Mouse (Mus musculus) adrenal gland, adult 8-10 months (tissue): ENCODE results near the gene Nanos3. TPM values are rescaled to one million over a fixed set of nuclear protein-coding genes. Genes with fewer than 3 reads are reported as not detected.

Experiments
- DNase-seq: peaks from one replicate; pipeline ENCODE4 v3.0.0; 2022
- total RNA-seq, 4 experiments: library from RNA; stranded (reverse); gene quantifications; 2 replicates each; pipeline ENCODE4 v1.2.4; 2022

Nanos3 gene
- total RNA-seq, 4 experiments from 2014 or later: 0.75 to 2.9 (median 1.2) TPM

DNA sequence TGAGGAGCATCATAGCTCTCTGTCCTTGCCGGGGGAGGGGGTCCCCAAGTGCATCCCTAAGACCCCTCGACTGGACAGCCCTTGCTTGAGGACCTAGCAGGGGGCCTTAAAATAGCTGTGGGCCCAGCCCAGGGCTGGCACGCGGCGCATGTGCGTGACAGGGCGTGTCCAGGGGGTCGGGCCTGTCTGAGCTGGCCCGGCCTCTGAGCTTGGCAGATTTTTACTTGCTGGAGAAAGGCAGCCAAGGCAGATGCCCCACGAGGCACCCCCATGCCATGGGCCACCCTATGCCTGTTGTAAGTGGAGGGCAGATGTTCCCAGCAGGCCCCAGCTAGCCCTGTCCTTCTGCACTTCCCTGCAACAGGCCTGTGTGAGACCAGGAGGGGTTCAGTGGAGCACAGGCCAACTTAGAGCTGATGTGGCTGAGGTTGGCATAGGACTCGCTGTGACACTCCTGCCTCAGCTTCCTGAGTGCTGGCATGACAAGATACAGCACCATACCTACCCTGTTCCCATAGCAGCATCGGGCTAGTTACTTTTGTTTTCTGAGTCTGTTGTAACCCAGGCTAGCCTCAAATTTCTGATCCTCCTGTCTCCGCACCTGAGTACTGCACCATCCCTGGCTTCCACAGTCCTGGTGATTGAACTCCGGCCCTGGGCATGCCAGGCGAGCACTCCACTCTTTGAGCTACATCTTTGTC, 16.7 kb upstream of the Nanos3 start:
- peak; percentile 89 for DNase-seq

DNA sequence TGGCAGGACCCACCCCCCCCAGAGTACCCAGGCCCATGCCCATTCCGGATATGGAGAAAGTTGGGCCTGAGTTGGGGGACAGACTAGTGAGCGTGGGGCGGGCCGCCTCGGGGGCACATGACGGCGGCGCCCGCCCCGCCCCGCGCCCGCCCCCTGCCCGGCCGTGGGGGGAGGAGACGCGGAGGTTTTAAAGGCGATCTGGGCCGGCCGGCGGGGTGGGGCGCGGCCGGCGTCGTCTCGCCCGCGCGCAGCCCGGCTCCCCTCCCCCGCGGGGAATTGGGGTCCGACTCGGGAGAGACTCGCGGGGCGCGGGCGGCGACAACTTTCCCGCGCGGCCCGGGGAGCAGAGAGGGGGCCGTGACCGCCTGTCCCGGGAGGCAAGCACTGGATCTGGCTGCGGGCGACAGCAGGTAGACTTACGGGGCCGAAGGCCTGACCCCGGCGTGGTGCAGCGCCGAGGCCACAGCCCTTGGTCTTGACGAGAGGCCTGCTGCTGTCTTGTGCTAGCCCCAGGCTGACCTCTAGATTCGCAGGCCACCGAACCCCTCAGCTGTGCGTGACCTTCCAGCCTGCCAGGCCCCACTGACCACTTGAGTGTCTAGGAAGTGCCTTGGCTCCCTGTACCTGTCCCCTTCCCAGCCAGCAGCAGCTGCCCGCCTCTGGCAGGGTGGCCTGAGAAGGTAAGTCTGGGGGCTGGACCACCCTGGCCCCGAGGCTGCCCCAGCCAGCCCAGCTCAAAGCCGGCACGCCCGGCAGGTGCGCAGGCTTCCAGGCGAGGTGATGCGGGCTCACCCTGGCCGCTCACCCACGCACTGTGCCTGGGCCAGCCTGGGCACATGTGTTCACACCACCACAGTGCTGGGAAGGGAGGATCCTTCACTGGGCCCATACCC, 15.9 kb upstream of the Nanos3 start:
- peak; percentile 78 for DNase-seq

DNA sequence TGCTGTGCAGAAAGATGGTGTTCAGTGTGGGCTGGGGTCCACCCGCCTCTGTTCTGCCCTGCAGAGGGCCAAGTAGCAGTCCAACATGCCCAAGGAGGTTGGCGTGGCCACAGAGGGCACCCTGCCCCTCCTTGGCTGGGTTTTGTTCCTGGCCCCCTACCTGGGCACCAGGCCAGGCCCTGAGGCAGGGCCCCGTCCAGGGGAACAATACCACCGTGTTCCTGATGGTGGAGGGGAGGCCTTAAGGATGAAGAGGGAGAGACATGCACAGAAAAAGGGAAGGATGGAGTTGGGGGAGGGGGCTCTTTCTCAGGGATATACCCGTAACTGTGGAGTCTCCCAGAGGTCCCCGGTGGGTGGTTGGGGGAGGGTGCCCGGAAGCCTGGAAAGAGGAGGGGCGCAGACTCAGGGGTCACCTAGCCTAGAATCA, 15.1 kb upstream of the Nanos3 start:
- peak; percentile 61 for DNase-seq

DNA sequence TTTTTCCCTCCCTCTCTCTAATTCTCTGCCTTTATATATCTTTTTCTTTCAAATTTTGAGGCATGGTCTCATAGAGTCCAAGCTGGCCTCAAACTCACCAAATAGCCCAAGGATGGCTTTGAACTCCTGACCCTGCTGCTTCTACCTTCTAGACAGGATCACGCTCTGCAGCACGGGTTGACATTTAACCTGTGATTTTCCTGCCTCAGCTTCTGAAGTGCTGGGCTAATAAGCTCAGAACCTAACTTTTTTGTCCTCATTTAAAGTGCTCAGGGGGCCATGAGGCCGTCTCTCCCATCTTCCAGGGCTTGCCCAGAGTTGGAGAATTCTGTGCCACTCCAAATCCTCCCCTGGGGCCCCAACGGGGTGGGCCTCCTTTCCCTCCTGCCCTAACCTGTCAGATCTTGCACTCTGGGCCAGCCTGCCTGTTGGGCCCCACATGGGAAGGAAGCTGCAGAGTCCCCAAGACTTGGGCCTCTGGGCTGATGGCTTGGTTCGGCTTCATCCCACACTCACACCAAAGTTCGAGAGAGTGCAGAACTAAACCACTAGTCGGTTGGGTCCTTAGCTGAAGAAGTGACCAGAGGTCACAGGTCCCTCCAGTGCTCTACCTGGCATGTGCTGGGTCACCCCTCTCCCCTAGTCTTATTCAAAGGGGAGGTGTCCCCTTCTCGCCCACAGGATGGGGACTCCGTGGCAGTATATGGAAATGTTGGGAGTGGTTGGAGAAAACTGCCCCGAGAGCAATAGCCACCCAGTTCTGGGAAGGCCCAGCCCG, 14.5 kb upstream of the Nanos3 start:
- DNase-seq: no peak

DNA sequence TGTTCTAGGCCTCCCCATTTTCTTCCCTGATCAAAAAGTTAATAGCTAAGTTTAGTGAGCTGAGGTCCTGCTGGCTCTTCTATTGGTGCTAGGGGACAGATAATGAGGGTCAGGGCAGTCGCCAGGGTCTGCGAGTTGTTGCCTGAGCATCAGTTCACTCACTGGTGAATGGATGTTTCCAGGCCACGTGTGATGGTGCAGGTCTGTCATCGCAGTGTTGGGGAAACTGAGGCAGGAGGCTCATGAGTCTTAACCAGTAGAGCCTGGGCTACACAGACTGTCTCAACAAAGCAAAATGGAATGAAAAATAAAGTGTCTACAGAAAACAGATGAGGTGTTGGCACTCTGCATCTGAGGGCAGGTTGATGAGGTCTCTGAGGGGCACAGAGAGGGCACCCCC, 13.9 kb upstream of the Nanos3 start:
- DNase-seq: no peak

DNA sequence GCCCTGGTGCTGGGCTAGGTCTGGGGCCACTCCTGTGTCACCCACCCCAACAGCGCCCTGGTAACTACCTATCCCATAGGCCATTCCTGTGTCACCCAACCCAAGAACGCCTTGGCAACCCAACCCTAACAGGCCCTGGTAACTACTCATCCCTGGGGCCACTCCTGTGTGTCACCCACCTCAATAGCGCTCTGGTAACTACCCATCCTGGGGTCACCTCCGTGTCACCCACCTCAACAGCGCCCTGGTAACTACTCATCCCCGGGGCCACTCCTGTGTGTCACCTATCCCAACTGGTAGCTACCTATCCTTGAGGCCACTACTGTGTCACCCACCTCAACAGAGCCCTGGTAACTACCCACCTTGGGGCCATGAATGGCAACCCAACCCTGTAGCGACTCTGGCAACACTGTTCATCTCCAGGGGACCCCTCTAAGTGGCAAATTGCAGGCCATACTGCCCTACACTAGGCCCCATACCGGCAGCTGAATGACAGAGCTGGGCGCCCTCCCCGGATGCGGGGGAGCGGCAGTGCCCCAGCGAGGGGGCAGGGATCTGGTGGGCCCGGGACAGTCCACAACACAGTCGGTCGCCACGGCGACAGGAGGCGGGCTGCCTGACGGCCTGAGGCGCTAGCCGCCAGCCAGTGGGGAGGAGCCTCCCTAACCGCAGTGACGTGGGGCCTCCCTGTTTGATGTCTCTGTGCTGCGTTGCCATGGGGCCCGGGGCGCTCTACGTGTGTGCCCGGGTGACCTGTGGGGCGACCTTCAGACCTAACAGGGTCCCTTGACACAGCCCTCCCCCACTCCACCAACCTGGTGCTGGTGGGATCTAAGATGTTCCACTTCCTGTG, 13.1 kb upstream of the Nanos3 start:
- DNase-seq: peak; percentile 92

DNA sequence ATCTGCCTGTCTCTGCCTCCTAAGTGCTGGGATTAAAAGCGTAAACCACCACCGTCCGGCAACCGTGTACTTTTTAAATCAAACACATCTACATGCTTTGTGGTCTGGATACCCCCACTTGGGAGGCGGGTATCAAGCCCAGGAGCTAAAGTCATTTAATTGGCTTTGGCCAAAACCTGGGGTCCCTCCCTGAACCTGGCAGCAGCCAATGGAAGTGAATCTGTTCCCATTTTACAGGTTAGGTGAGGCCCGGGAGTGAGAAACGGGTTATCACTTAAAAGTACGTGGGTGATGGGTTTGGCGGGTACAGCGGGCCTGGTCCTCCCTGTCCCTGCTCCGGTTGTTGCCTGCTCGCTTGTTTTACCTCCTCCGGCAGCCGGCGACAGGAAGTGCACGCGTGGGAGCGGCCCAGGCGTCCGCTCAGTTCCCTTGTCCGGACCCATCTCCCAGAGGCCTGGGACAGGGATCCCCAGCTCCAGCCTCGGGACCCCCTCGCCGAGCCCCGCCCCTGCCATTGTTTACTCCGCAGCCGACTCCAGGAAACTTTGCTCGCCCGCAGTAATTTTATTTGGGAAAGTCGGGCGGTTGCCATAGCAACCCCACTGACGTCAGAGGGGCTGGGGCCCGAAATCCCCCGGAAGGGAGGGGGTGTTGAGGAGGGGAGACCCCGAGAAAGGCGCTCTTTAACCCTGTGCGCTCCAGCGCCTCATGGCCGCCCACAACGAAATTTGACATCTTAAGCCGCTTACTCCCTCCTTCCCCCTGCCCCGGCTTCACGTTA, 12.3 kb upstream of the Nanos3 start:
- DNase-seq: peak; percentile 86

DNA sequence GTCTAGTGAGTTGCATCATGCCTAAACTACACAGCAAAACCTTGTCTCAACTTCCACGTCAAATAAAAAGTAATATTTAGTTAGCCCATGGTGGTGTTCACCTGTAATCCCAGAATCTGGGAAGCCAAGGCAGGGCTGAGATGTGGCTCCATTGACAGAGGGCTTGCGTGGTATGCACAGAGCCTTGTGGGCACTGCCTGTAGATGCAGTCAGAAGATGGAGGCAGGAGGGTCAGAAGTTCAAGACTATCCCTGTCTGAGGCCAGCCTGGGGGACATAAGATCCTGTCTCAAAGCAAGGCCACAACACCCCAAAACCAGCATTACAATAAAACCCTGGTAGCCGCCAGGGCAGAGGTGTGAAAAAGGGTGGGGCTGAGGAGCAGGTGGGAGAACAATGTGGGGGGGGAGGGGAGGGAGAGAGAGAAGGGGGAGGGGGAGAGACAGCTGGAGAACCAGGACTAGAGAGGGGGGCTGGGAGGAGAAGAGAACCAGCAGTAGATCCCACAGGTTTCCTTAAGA, 9.3 kb upstream of the Nanos3 start:
- DNase-seq: no peak

DNA sequence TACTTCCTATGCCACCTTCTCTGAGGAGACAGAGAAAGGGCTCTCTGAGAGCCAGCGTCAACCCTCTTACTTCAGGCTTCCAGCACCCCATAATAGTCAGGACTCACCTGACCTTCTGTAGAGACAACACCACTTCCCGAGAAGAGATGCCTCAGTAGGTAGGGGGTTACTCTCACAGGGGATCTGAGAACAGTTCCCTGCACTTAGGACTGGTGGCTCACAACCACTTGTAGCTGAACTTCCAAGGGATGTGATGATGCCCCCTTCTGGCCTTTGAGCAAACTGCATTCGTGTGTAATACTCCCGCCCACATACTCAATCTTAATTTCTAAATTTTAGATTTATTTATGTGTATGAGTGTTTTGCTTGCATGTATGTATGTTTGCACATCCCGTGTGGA, 8.5 kb upstream of the Nanos3 start:
- DNase-seq: no peak

DNA sequence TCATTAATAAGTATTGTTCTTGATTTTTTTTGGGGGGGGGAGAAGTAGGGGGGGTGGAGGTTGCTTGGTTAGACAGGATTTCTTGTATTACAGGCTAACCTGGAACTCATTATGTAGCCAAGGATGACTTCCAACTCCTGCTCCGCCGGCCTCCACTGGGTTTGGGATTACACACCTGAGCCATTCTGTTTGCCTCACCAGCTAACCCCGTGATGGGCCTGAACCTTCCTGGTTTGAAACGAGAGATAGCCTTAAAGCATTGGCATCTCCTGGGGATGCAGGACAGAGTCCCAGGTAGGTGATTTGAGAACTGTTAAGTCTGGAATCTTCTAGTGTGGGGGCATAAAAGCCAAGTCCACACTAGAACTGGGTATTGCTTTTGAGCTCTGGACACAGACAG, 8.1 kb upstream of the Nanos3 start:
- no peak for DNase-seq

DNA sequence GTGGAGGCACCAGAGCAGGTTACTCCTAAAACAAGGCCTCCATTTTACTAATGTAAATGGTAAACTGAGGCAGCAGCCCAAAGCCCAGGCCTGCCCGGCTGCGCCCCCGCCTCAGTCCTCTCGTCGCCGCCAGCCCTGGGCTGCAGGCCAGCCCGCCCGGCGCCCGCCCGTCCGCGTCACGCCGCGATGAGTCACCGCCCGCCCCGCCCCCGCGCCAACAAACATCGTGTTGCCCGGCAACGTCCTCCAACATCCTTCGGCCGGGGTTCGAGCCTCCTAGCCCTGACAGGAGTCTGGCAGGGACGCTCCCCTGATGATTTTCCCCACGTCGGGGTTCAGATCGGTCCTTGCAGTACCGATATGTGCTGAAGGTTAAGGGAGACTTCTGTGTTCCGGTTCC, 7.5 kb upstream of the Nanos3 start:
- peak; percentile 77 for DNase-seq

DNA sequence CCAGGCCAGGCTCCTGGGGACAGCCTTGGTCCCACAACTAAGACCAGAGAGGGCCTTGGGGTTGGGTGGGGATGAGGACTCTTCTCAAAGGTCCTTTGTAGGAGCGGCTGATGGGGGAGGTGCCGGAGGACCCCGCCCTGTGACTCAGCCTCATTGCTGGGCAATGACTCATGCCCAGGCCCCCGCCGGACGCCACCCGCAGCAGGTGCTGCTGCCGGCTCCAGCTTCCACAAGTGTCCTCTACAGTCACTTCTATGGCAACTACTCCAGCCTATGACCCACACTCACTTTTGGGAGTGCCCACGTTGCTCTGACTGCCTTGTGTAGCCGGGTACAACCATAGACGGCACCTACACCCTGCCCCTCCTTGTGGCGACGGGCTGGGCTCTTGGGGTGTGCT, 7.0 kb upstream of the Nanos3 start:
- peak; percentile 82 for DNase-seq

DNA sequence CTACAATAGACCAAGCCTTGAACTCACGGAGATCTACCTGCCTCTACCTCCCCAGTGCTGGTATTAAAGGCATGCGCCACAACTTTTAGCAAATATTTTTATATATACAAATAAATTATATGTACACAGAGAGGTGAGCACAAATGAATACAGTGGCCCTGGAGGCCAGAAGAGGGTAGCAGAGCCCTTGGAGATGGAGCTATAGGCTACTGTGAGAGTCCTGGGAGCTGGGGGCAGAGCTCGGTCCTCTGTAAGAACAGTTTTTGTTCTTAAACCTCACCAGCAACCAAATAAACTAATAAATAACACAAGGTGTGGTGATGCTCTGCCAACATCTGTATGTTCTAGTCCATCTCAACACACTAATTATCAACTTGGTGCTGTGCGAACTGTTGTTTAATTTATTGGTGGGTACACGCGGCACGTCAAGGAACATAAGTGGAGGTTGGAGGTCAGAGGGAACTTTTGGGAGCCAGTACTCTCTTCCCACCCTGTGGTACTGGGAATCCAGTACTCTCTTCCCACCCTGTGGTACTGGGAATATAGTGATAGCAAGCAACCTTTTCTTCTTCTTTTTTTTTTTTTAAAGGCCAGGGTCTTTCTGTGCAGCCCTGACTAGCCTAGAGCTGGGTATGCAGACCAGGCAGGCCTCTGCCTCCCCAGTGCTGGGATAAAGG, 5.3 kb upstream of the Nanos3 start:
- no peak for DNase-seq

DNA sequence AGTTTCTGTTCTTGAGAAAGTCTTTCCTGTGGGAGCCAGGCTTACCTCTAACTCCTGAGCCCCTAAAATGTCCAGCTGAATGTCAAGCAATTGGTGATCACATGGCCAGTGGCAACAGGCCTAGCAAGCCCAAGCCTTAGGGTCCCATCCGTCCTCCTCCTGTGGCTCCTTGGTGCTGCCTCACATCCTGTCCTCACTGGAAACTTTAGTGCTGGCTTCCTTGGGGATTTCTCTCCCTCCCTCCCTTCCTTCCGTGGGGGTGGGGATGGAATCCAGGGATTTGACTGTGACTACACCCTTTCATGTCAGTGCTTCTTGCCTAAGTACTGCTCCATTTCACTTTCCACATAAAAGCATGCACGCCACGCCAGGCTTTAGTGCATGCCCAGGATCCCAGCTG, 4.6 kb upstream of the Nanos3 start:
- peak; percentile 49 for DNase-seq

DNA sequence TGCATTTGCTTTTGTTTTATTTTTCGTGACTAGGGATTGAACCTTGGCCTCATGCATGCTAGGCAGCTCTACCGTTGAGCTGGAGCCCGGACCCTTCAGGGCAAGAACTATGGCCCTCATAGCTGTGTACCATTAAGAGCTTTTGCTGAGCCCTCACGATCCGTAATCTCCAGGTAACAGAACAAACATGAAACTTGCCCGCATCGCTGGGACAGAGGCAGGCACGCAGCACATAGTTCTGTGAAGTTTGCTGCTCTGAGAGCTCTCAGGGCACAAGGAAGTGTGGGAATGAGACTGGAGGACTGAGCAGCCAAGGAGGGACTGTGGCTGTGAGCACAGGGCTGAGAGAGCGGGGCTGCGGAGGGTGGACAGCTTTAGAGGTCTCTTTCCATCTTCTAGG, 3.7 kb upstream of the Nanos3 start:
- DNase-seq: no peak

DNA sequence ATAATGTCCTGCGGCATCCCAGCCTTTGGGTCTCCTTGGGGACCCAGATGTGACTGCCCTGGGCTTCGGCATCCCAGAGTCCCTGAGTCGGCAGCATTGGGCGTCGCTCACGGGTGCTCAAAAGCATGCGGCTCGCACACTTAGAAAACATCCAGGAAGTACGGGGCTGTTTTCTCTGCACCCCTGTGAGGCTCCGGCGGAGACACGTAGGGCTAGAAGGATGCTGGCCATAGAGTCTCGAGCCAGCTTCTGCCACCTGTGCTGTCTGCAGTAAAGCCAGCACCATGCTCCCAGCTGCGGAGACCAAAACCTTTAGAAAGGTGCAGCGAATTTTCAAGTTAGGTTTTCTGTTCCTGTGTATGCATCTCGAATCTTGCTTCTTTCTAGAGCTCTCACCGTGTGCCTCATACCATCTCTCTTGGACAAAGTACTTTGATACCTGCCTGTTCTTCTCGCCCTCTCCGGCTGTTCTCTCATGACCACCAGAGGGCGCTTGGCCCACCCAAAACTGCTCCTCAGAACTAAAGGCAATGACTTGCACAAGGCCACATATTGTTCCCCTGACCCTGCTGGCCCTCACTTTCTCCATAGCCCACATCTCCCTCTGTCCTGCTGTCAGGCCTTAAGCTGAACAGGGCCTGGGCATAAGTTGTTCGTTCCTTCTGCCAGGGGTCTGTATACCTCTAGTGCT, 2.2 kb upstream of the Nanos3 start:
- peak; percentile 50 for DNase-seq

DNA sequence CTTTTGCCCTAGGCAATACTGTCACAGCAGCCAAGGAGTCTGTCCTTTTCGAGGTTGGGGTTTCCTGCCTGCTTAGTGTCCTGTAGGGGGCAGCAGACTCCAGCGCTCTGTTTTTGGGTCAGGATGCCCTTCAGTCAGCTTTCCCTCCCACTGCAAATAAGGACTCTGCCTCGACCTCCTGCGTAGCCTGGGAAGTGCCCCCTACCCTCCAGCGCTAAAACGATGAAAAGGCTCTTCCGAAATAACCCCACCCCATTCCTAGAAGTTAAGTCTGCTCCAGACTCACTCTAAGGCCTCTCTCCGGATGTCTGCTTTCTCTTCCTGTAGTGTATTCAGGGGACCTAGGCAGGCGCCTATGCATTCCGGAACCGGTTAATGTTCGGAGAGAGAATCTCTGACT, 1.5 kb upstream of the Nanos3 start:
- peak; percentile 63 for DNase-seq

DNA sequence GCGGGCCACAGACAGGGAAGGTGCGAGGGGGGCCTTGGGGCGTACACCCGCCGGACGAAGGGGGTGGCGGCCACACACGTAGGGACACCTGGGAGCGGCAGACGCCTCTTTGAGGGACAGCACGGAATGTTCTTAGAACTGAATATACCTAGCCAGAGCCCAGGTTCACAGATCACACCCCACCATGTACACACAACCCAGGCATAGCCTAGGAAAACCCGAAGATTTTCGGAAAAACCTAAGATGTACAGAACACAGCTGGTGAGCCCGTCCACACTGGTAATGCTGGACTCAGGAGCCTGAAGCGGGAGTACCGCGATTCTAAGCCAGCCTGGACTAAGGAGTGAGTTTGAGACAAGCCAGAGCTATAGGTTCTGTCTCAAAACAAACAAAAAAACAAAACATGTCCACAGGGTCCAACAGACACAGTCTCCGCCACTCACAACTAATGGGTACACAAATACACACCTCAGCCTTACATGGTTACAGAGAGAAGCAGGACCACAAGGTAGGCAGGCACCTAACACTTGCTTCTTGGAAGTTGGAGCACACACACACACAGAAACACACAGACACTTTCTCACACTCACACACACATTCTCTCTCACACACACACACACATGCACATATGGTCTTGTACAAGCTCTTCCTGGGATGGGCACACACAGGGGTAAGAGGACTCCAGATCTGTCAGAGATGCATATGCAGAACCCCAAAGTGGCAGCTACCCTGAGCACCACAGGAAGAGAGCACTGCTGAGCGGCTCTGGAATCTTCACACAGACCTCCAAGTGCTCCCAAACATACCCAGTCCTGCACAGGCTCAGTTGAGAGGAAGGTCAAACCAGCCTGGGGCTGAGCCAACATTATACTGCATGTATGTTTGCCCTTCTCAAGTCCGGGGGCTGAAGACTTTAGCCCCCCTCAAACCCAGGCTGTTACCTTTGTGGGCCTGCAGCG, 653 bp downstream of the Nanos3 start:
- DNase-seq: no peak
